Mouse (Mus musculus) CH12.LX (cell line): Measurements from ENCODE around the gene Rgl1. TPM values are rescaled to one million over a fixed set of nuclear protein-coding genes. Genes with fewer than 3 reads are reported as not detected.
A peak's percentile ranks its signal among the peaks of the same experiment; 100 is the strongest.
"Not testable (repeated sequence)": the region's sequence is repeated elsewhere in the genome, so short reads cannot be mapped to it uniquely, and the experiment has no call there.

Experiments used
- DNase-seq: peaks from one replicate; pipeline ENCODE4 v3.0.0-alpha.2; 2013; ENCODE audit errors: extremely low read depth
- H3K27ac ChIP-seq: 2 replicates; pipeline ENCODE4 v1.5.1; 2012; ENCODE audit warnings: low read depth, mild to moderate bottlenecking, control low read depth, moderate library complexity; ENCODE audit not compliant: insufficient read depth
- H3K27me3 ChIP-seq: replicated peaks from 2 replicates; pipeline ENCODE3; 2012; ENCODE audit warnings: inconsistent platforms
- H3K36me3 ChIP-seq, 2 experiments: replicated peaks in 1 of 2; 2 replicates each; pipeline versions ENCODE3 to v1.6.1; 2012; ENCODE audit warnings: inconsistent platforms in 1 of 2, low read length in 1 of 2, mild to moderate bottlenecking in 1 of 2, mixed read lengths in 1 of 2, moderate library complexity in 1 of 2; ENCODE audit not compliant: control insufficient read depth in 1 of 2, insufficient read depth in 1 of 2
- H3K4me1 ChIP-seq, 2 experiments: 2 replicates each; pipeline ENCODE4 v1.6.1; 2012; ENCODE audit warnings: inconsistent platforms in 1 of 2, moderate library complexity in 1 of 2; ENCODE audit not compliant: insufficient read depth in 2 of 2, control insufficient read depth in 1 of 2
- H3K4me2 ChIP-seq: 2 replicates; pipeline ENCODE4 v1.6.1; 2012; ENCODE audit warnings: low read depth, mild to moderate bottlenecking, control low read depth; ENCODE audit not compliant: poor library complexity, insufficient read depth, severe bottlenecking
- H3K4me3 ChIP-seq, 3 experiments: fragments of 150-350 bp in 1 of 3; sonication (generic) in 1 of 3; replicated peaks in 1 of 3; 2 replicates each; pipeline versions ENCODE3 to v1.5.1; 2011 to 2012; ENCODE audit warnings: low read depth in 2 of 3, low read length in 2 of 3, mild to moderate bottlenecking in 2 of 3, moderate library complexity in 2 of 3, control low read depth in 1 of 3, improper control_type of control experiment in 1 of 3, inconsistent platforms in 1 of 3, mixed read lengths in 1 of 3; ENCODE audit not compliant: poor library complexity in 1 of 3
- H3K79me2 ChIP-seq: replicated peaks from 2 replicates; pipeline ENCODE4 v1.6.1; 2012; ENCODE audit warnings: mild to moderate bottlenecking, moderate library complexity; ENCODE audit not compliant: control insufficient read depth, poor library complexity, insufficient read depth, severe bottlenecking; ENCODE audit errors: extremely low read depth
- H3K9ac ChIP-seq: 2 replicates; pipeline ENCODE4 v1.6.1; 2012; ENCODE audit warnings: low read depth, mild to moderate bottlenecking, control low read depth, moderate library complexity; ENCODE audit not compliant: insufficient read depth
- H3K9me3 ChIP-seq: replicated peaks from 2 replicates; pipeline ENCODE3; 2012; ENCODE audit warnings: low read length, inconsistent platforms, mixed read lengths
- BHLHE40 ChIP-seq: IDR thresholded peaks from 2 replicates; pipeline ENCODE4 v1.6.1; 2011; ENCODE audit warnings: mild to moderate bottlenecking, low read depth, low read length, improper control_type of control experiment
- CHD1 ChIP-seq: IDR thresholded peaks from 2 replicates; pipeline ENCODE4 v1.6.1; 2012; ENCODE audit warnings: low read depth, low read length, improper control_type of control experiment, inconsistent platforms
- CTCF ChIP-seq, 2 experiments: IDR thresholded peaks in 1 of 2; conservative IDR thresholded peaks in 1 of 2; 2 replicates each; pipeline ENCODE4 v1.5.1; 2011 to 2012; ENCODE audit warnings: low read depth in 2 of 2, low read length in 2 of 2, improper control_type of control experiment in 1 of 2, inconsistent platforms in 1 of 2, mild to moderate bottlenecking in 1 of 2, moderate library complexity in 1 of 2
- ELF1 ChIP-seq: IDR thresholded peaks from 2 replicates; pipeline ENCODE4 v1.6.1; 2014; ENCODE audit warnings: low read depth, mild to moderate bottlenecking, inconsistent platforms, low read length, improper control_type of control experiment
- EP300 ChIP-seq: IDR thresholded peaks from 2 replicates; pipeline ENCODE4 v1.6.1; 2011; ENCODE audit warnings: low read length, improper control_type of control experiment
- GABPA ChIP-seq: IDR thresholded peaks from 2 replicates; pipeline ENCODE4 v1.6.1; 2012; ENCODE audit warnings: low read depth, low read length, improper control_type of control experiment, inconsistent platforms; ENCODE audit not compliant: insufficient replicate concordance
- HCFC1 ChIP-seq: IDR thresholded peaks from 2 replicates; pipeline ENCODE4 v1.6.1; 2012; ENCODE audit warnings: low read depth, mild to moderate bottlenecking, inconsistent platforms, low read length, improper control_type of control experiment
- IRF4 ChIP-seq: IDR thresholded peaks from 2 replicates; pipeline ENCODE4 v1.6.1; 2014; ENCODE audit warnings: low read depth, mild to moderate bottlenecking, inconsistent platforms, low read length, improper control_type of control experiment
- JUND ChIP-seq: conservative IDR thresholded peaks from 2 replicates; pipeline ENCODE4 v1.6.1; 2011; ENCODE audit warnings: low read depth, low read length, improper control_type of control experiment
- KAT2A ChIP-seq: IDR thresholded peaks from 2 replicates; pipeline ENCODE4 v1.6.1; 2012; ENCODE audit warnings: low read length, improper control_type of control experiment, inconsistent platforms; ENCODE audit not compliant: insufficient replicate concordance
- MAFK ChIP-seq: IDR thresholded peaks from 2 replicates; pipeline ENCODE4 v1.6.1; 2011; ENCODE audit warnings: low read length, improper control_type of control experiment; ENCODE audit not compliant: insufficient replicate concordance
- MAX ChIP-seq: IDR thresholded peaks from 2 replicates; pipeline ENCODE4 v1.6.1; 2011; ENCODE audit warnings: low read length, improper control_type of control experiment
- MAZ ChIP-seq: IDR thresholded peaks from 2 replicates; pipeline ENCODE4 v1.6.1; 2012; ENCODE audit warnings: low read depth, mild to moderate bottlenecking, inconsistent platforms, low read length, improper control_type of control experiment, moderate library complexity
- MEF2A ChIP-seq: IDR thresholded peaks from 2 replicates; pipeline ENCODE4 v1.6.1; 2014; ENCODE audit warnings: low read depth, mild to moderate bottlenecking, inconsistent platforms, low read length, improper control_type of control experiment, borderline replicate concordance
- MYC ChIP-seq: IDR thresholded peaks from 2 replicates; pipeline ENCODE4 v1.6.1; 2011; ENCODE audit warnings: low read depth, mild to moderate bottlenecking, improper control_type of control experiment, low read length
- PAX5 ChIP-seq: IDR thresholded peaks from 2 replicates; pipeline ENCODE4 v1.6.1; 2012; ENCODE audit warnings: low read length, inconsistent platforms, mixed read lengths
- POLR2A ChIP-seq: IDR thresholded peaks from 2 replicates; pipeline ENCODE4 v1.6.1; 2011; ENCODE audit warnings: low read depth, mild to moderate bottlenecking, improper control_type of control experiment, low read length
- RCOR1 ChIP-seq: conservative IDR thresholded peaks from 2 replicates; pipeline ENCODE4 v1.6.1; 2012; ENCODE audit warnings: low read depth, mild to moderate bottlenecking, inconsistent platforms, low read length, improper control_type of control experiment
- SIN3A ChIP-seq: IDR thresholded peaks from 2 replicates; pipeline ENCODE4 v1.6.1; 2012; ENCODE audit warnings: low read length, improper control_type of control experiment, inconsistent platforms
- SMC3 ChIP-seq: IDR thresholded peaks from 2 replicates; pipeline ENCODE4 v1.6.1; 2011; ENCODE audit warnings: low read depth, low read length, improper control_type of control experiment
- TBP ChIP-seq: conservative IDR thresholded peaks from 2 replicates; pipeline ENCODE4 v1.6.1; 2011; ENCODE audit warnings: low read depth, low read length, improper control_type of control experiment
- TCF12 ChIP-seq: IDR thresholded peaks from 2 replicates; pipeline ENCODE4 v1.6.1; 2014; ENCODE audit warnings: low read depth, mild to moderate bottlenecking, inconsistent platforms, low read length, improper control_type of control experiment
- USF1 ChIP-seq: IDR thresholded peaks from 2 replicates; pipeline ENCODE4 v1.6.1; 2014; ENCODE audit warnings: low read depth, mild to moderate bottlenecking, inconsistent platforms, low read length, improper control_type of control experiment
- ZC3H11A ChIP-seq: IDR thresholded peaks from 2 replicates; pipeline ENCODE4 v1.6.1; 2012; ENCODE audit warnings: low read depth, mild to moderate bottlenecking, inconsistent platforms, low read length, improper control_type of control experiment
- ZKSCAN1 ChIP-seq: IDR thresholded peaks from 2 replicates; pipeline ENCODE4 v1.6.1; 2012; ENCODE audit warnings: low read depth, inconsistent platforms, low read length, improper control_type of control experiment, borderline replicate concordance
- dilution Hi-C: fragments of 300-500 bp; cut with MboI; formaldehyde crosslinking; loops from 2 replicates; pipeline ENCODE4 v1.14.3; 2020; ENCODE audit warnings: low sequenced_read_pairs; ENCODE audit not compliant: extremely low pct_unique_long_range_greater_than_20kb, extremely low pct_ligation_motif_present
- in situ Hi-C: fragments of 300-500 bp; cut with MboI; formaldehyde crosslinking; loops from 3 replicates; pipeline ENCODE4 v1.14.3; 2019; ENCODE audit warnings: low sequenced_read_pairs, low pct_ligation_motif_present, low pct_unique_long_range_greater_than_20kb, mixed read lengths
- polyA plus RNA-seq: library from polyadenylated mRNA; unstranded; fragments of >175 nt; gene quantifications from 2 replicates; pipeline ENCODE4 v1.2.1, GENCODE M21; 2012; ENCODE audit warnings: low read depth; ENCODE audit not compliant: insufficient read length
- total RNA-seq, 2 experiments: library from RNA; depleted of rRNA; stranded (reverse); fragments of 300-350 nt in 1 of 2; fragments of >200 nt in 1 of 2; gene quantifications; 2 replicates each; pipeline ENCODE4 v1.2.3; 2012 to 2014

Rgl1 gene
- total and polyA plus RNA-seq, 3 experiments, result 0.25 to 1.7 (median 0.74) TPM

DNA sequence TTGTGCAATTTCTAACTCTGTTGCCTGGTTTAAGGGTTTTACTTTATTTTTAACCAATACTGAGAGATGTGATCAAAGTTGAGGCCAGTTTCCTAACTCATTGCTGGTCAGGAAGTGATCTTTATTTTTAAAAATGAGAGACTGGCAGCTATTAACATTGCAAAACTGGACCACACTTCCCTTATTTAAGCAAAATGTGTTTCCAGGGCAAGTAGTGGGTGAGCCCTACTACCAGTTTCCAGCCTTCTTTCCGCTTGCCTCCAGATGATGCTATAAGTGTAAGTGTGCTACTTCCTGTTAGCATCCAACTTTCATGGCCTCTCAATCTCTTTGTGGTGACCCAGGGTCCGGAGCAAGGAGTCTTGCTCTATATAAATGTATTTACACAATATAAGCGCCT lies 8.4 kb upstream of the Rgl1 start:
- H3K36me3 ChIP-seq, result peaks cover 53 to 64% of the 10 kb centered on the region in 2 experiments
- DNase-seq, H3K9ac ChIP-seq, H3K9me3 ChIP-seq, H3K4me3 ChIP-seq, H3K79me2 ChIP-seq, H3K27me3 ChIP-seq, in situ Hi-C loops, dilution Hi-C loops, H3K27ac ChIP-seq, H3K4me2 ChIP-seq, H3K4me1 ChIP-seq: not testable (repeated sequence)

DNA sequence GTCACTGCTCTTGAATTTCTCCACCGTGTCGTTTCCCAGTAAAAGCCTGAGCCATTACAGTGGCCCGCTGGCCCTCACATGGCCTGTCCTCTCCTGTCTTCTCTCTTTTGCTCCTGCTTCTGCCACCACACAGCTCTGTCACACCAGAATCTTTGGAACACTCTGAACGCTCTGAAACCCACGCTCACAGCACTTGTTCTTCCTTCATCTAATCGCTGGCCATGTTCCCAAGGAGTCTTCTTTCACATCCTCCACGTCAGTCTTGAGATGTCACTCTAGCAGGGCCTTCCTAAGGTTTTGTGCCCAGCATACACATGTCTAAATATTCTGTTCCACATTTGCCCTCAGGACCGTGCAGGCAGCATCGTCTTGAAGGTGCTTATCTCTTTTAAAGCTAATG lies 4.9 kb upstream of the Rgl1 start:
- H3K4me2 ChIP-seq, result no peak overlapping the region
- no peak overlapping the region for H3K9ac ChIP-seq
- H3K27me3 ChIP-seq, result no peaks in the 10 kb centered on the region
- no peak overlapping the region for H3K27ac ChIP-seq
- DNase-seq, result no peak
- no peak overlapping the region for H3K4me3 ChIP-seq
- dilution Hi-C loops, result no loop called here
- peaks cover 48 to 67% of the 10 kb centered on the region in 2 experiments for H3K36me3 ChIP-seq
- in situ Hi-C loops, result no loop called here
- peaks cover 14% of the 10 kb centered on the region for H3K79me2 ChIP-seq
- H3K9me3 ChIP-seq, result no peaks in the 10 kb centered on the region
- H3K4me1 ChIP-seq, result peaks cover 4 to 9% of the 10 kb centered on the region in 2 experiments; a peak in 3 of 4 replicates
- no peak for TF ChIP-seq CTCF (conservative IDR thresholded peaks at IDR 0.05 in 1 of 2, IDR thresholded peaks at IDR 0.05 in 1 of 2; ENCODE audit: low read depth in 2 of 2, low read length in 2 of 2)
- TF ChIP-seq USF1, result no peak
- no peak for TF ChIP-seq MAX
- TF ChIP-seq ZKSCAN1, result no peak
- TF ChIP-seq ELF1, result no peak

DNA sequence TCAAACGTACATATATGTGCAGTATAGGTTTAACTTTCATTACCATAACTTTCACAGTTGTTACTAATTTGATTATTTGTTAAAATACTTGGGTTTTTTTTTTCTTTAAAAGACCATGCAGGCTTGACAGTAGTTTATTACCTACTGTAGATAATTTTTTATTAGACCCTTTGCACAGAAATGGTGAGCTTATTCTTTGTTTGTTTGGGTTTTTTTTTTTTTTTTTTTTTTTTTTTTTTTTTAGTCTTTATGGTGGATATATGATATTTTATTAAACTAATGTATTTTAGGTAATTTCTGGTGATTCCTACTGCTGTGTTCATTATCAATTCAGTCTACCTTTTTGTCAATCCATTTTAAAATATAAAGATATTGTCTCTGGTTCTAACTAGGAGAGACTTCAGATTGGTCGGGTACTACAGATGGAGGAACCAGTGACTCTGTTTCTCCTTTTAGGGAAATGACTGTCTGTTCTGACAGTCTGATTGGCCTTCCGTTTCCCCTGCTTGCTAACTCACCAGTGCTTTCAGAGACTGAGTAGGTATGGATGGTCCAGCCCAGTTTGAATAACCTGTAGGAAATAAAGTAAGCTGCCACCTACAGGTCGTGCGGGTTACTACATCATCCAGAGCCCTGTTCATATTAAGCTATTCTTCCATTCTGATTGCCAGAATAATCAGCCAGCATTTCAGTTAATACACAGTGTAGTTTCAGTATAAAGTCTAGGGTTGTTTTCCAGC lies 1.8 kb upstream of the Rgl1 start:
- peak overlapping the region in 2 of 3 experiments; percentile 89 to 94 for H3K4me3 ChIP-seq
- TF ChIP-seq EP300 (0 out of 2 replicates have a peak, but pooled peaks have one; percentile 24), GABPA (no peak), TCF12 (no peak), MAFK (no peak), POLR2A (no peak), SMC3 (peak; percentile 33), KAT2A (no peak), MAX (no peak), ZC3H11A (no peak), PAX5 (no peak), HCFC1 (no peak), MEF2A (no peak), ELF1 (no peak), TBP (0 out of 2 replicates have a peak, but pooled peaks have one; percentile 17), JUND (no peak), SIN3A (no peak), MAZ (no peak), MYC (no peak), RCOR1 (no peak), CHD1 (no peak), BHLHE40 (no peak), IRF4 (no peak)

More for the DNA sequence above, 1.8 kb upstream of the Rgl1 start:
- peak overlapping the region; percentile 66 for H3K4me2 ChIP-seq
- H3K79me2 ChIP-seq, result peaks cover 14% of the 10 kb centered on the region
- H3K36me3 ChIP-seq, result peaks cover 25 to 45% of the 10 kb centered on the region in 2 experiments
- H3K27me3 ChIP-seq, result peaks cover 7% of the 10 kb centered on the region
- dilution Hi-C loops, result no loop called here
- peak; percentile 95 for DNase-seq
- peak overlapping the region; percentile 96; the same call in 1 of the 2 replicates for H3K9ac ChIP-seq
- H3K27ac ChIP-seq, result no peak overlapping the region
- peaks cover 4 to 13% of the 10 kb centered on the region in 2 experiments; a peak in 3 of 4 replicates for H3K4me1 ChIP-seq
- H3K9me3 ChIP-seq, result no peaks in the 10 kb centered on the region
- in situ Hi-C loops, result loop anchor here (10.0 kb wide), 1 partner anchor 233 kb away; no protein-coding TSS in a partner anchor
